Mouse (Mus musculus) retina, adult 2 months (tissue): Measurements from ENCODE around the gene Cox8a.

Experiments used
- DNase-seq: peaks from one replicate; pipeline ENCODE4 v3.0.0-alpha.2; 2012; ENCODE audit warnings: low read depth, low spot score

Cox8a gene

DNA sequence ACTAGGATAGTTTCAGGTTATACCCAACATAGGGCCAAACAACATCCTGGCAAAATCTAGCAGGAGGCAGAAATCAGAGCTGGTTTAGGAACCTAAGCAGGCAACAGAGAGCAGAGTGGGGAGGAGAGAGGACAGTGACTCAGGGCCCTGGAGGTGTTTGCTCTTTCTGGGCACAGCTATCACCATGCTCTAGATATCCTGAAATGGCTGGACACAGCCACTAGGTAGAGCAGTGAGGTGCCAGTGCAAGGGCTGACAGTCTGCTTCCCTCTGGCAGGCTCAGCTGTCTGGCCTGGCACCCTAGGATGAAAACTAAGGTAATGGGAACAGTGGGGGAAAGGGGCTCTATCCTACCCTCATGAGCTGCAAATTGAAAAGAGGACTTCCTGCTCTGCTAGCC, 6.1 kb upstream of the Cox8a start:
- no peak for DNase-seq

GRCm38 (mm10) chr19:7222196-7222595, 4.8 kb upstream of the Cox8a start:
- no peak for DNase-seq

GRCm38 (mm10) chr19:7218753-7219152, 1.3 kb upstream of the Cox8a start:
- DNase-seq, result no peak

DNA sequence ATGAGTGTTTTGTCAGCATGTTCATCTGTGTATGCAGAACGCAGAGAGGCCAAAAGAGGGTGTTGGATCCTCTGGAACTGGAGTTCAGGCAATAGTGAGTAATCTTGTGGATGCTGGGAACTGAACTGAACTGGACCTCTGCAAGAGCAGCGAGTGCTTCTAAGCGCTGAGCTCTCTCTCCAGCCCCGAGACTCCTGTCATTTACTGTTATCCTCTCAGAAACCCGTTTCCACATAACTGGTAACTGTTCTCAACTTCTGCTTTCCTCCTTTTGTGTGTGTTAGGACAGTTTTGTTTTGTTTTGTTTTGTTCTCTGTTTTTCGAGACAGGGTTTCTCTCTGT, 481 bp upstream of the Cox8a start:
- no peak for DNase-seq

DNA sequence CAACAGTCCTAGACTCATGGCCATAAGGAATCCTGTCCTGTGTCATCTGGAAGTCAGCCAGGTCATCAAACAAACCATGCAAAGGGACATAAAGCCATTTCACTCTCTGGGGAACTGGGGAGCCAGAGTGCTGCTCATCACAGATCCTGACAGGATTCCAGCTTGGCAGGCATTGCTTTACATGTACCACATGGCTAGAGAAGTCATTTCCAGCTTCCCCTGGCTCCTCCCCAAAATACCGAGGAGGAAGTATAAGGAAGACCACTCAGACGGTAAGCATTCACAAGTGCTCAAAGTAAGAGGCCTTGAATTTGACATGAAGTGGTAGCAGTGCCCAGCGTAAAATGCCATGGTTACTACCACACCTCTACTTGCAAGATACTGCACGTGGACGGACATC, 2.9 kb downstream of the Cox8a start:
- no peak for DNase-seq

DNA sequence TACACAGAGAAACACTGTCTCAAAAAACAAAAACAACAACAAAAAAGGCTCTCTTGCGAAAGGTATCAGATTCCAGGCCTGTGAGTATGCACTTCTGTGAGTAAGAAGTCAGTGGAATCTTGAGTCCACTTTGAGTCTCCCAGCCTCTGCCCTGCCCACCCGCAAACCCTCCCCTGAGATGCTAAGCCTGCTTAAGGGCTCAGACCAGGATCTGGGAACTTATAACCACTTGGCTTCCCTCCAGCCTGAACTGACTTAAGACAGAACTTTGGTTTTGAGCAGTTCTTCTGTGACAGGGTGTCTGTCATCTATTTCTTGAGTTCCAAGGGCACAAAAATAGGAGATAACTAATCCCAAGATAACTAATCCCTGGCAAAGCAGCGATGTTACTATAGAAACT, 4.4 kb downstream of the Cox8a start:
- peak; percentile 57 for DNase-seq

DNA sequence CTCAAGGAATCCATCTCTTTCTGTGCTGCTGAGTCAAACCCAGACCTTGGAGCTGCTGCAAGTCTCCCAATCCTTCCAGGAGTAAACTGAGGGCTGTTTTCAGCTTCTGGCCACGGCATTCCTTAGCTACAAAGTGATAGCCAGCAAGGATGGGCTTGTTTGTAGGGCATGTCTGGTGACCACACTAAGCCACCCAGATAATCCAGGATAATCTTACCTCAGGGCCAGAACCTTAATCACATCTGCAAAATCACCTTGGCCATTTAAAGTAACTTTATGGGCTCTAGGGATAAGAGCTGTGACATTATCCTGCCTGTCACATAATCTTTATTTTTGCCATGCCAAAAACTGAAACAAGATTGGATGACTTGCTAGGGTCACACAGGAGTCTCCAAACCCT, 5.2 kb downstream of the Cox8a start:
- peak; percentile 75 for DNase-seq

GRCm38 (mm10) chr19:7209907-7210646, 7.3 kb downstream of the Cox8a start:
- DNase-seq, result no peak

DNA sequence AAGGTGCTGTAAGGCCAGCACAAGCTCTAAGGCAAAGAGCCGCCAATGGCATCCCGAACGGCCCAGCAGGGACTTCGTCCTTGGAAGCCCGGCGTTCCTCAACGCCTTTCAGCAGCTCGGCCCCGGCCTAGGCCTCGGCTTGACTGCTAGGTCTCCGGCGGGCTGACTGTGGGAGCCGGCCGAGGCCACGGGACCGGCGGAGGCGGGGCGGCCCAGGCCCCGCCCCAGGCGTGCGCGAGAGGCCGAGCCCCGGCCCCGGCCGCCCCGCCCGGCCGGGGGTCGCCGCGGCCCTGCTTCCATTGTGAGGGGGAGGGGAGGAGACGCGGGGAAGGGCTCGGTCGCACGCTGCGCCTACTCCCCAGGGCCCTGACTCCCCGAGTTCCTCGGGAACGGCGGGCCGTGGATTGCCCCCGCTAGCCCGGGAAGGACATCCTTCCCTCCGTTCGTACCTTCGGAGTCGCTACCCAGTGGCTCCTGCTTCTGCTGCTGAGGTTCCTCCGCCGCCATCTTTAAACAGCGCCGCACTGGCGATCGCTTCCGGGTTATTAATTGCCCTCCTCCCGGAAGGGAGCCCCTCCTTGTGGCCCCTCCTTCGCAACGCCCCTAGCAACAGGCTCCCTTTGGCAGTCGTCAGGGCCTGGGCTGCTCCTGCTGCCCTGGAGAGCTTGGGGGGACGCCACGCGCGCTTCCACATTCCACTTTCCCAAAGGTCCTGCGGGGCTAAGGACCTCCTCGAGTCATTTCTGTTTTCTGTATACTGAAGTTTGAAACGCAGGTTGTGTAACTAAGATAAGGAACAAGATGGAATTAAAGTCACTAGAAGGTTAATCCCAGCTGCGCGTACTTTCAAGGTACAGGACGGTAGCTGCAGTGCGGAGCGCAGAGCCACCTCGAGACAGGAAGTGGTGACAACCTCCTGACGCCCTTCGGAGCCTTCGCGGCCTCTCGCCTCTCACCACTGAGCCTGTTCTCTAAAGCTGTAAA, 11.4 kb downstream of the Cox8a start, which contains the start of gene Otub1:
Otub1 (minus strand) TSS at position 564 of the 984 bp plus-strand sequence.
- peak; percentile 84 for DNase-seq

GRCm38 (mm10) chr19:7205326-7205725, 12.1 kb downstream of the Cox8a start:
- DNase-seq, result no peak

- no peak for DNase-seq
These were observed 12.5 kb downstream of the Cox8a start for GRCm38 (mm10) chr19:7204898-7205297.

DNA sequence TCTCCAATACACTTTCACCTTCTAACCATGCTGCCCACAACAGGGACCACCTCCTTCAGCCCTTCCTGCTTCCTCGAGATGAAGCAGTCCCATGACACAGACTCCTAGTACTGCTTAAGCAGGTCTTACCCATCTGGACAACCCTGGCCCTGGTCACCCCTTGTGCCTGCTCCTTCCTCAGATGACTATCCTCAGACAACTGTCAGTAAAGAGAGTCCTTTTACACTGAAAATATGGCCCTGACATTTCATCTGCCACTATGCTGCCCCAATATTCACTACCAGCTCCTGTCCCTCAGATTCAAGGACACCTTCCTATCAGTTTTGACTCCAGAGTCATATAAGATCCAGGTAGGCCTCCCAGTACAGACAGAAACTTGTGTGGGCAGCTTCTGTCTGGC, 17.0 kb downstream of the Cox8a start:
- DNase-seq, result no peak

GRCm38 (mm10) chr19:7199089-7199488, 18.3 kb downstream of the Cox8a start:
- DNase-seq, result no peak

DNA sequence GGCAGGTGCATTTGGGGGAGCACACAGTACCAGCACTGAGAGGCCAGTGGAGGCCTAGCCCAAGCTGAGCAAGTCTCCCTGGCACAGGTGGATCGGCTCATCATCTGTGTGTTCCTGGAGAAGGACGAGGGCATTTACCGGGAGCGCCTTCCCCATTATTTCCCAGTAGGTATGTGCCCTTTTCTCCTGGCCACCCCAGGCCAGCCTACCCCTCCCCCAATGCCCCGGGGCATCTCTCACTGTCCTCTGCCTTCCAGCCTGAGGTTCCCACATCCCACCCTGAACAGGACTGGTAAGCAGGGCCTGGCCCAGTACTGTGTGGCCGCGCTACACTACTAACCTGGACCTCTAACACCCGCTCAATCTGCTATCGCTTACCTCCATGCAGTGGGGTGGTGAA, 20.0 kb downstream of the Cox8a start:
- no peak for DNase-seq

- DNase-seq, result no peak
These were observed 20.6 kb downstream of the Cox8a start for GRCm38 (mm10) chr19:7196741-7197270.

DNA sequence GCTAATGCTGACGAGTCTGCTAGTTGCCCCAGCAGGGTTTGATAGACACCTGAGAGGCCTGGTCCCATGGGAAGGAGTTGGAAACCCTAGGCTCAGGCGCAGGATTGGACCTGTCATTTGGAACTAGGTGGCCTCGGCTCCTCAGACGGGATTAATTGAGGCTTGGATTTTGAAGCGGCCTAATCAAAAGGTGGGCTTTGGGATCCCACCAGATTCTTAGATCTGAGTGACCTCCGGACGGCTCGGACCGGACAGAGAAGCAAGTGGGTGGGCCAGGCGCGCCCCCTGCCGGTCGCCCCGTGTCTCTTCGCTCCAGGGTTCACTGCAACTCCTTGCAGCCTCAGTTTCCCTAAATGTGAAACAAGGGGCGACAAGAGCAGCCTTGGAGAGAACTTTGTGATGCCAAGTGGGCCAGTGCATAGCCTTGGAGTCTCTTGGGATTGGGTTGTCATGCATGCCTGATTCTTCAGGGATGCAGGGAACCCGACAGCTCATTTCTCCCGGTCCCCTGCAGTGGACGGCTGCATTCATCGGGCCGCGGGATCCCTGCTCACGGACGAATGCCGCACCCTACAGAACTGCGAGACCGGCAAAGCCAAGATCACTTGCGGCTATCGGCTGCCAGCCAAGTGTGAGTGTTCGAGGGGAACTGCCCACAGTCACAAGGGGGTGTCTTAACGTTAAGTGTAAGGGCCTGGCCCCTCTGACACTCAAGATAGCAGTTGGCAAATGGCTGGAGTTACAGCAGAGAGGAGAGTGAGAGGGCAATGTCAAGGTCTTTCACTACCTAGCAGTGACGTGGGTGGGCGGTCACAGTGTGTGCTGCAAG, 21.3 kb downstream of the Cox8a start:
- DNase-seq, result no peak

DNA sequence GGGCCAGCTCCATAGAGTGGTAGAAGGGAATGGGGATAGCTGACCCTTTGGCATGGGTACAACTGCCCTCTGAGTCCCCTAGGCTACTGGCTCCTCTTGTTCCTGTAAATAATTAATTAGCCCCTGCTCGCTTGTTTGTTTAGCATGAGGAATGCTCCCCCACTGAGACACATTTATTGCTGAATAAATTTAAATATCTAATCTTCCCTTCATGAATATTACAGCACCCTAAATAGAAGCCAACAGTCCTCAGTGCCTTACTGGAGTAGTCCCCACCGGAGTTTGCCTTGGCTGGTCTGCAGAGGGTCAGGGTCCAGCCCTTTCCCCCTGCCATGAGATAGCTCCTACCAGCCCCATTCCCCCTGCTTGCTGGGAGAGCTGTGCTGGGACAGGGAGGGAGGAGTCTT, 24.9 kb downstream of the Cox8a start:
- no peak for DNase-seq

DNA sequence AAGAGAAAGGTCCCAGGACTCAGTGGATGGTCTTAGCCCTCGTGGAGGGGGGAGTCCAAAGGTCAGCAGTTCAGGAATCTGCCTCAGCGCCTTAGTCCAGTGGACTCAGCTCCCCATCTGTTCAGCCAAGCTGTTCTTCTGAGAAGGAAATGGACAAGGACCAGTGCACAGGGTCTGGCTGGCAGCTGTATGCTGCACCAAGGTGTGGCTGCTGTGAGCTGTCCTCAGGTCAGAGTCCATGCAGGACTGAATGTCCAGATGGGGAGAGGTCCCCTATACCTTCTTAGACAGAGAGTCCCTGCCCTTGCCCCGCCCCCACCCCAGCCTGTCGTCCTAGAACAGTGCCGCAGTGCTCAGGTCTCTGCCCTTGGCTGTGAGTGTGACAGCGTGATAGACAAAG, 25.8 kb downstream of the Cox8a start:
- DNase-seq, result no peak

DNA sequence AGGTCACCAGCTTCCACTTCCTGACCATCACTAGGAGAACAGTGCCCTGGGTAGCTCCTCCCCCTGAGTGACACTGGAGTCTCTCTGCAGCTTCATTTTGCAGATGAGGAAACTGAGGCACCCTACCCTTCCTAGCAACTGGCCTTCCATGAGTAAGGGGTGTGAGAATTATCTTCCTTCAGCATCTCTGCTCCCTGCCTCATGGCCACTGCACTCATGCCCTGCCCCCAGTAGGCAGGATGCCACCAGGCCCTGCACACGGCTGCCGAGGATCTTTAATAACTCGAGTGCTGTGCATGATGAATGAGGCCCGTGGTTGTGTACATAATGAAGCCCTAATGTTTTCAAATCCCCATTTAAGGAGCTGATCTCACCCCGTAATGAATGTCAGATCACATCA, 26.4 kb downstream of the Cox8a start:
- no peak for DNase-seq

DNA sequence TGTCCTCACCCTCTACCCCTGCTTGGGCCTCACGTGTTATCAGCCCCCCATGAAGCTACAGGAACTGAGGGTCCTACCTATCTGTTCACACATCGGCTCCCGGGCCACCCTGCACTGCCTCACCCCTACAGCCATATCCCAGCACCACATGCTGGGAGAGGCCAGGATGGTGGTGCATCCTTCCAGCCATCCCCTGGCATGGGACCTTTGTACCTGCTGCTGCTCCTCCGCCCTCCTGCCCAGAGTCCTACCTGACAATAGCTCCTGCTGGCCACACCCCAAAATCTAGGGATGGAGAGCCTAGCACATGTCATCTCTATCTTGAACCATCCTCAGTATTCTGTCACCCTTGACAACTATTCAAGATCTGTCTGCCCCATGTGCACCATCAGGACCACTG, 28.4 kb downstream of the Cox8a start:
- DNase-seq, result no peak

DNA sequence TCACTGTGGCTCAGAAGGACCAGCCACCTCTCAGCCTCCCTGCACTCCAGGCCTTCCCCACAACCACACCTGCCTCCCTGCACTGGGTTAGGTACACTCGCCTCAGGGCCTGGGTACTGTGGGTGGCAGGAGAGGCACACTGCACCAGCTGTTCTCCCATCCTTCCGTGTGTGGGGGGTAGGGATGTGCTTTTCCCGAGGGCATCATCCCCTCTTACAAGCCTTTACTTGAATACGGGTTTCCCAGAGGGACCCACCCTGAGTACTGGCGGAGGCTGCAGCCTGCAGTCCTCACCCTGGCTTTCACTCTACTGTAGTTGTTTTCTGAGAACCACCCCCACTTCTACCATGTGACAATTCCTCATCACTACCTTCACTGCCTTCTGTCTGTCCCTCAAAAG, 30.3 kb downstream of the Cox8a start:
- no peak for DNase-seq
